Mouse (Mus musculus) forebrain, embryonic 10.5 days (tissue): Measurements from ENCODE around the gene Kifap3. TPM values are rescaled to one million over a fixed set of nuclear protein-coding genes. Genes with fewer than 3 reads are reported as not detected.

Experiments used
- DNase-seq: peaks from one replicate; pipeline ENCODE4 v3.0.0-alpha.2; 2017; ENCODE audit warnings: low spot score; ENCODE audit errors: extremely low spot score
- H3K27ac ChIP-seq: fragments of 300-500 bp; sonication (generic); 2 replicates; pipeline ENCODE4 v1.5.1; 2016; ENCODE audit warnings: mild to moderate bottlenecking
- H3K27me3 ChIP-seq: fragments of 300-500 bp; sonication (generic); 2 replicates; pipeline ENCODE4 v1.6.1; 2016; ENCODE audit warnings: mild to moderate bottlenecking; ENCODE audit not compliant: poor library complexity, severe bottlenecking
- H3K36me3 ChIP-seq: fragments of 300-500 bp; sonication (generic); replicated peaks from 2 replicates; pipeline ENCODE4 v1.6.1; 2016; ENCODE audit warnings: mild to moderate bottlenecking, moderate library complexity
- H3K4me1 ChIP-seq: fragments of 300-500 bp; sonication (generic); 2 replicates; pipeline ENCODE4 v1.6.1; 2016
- H3K4me3 ChIP-seq: fragments of 300-500 bp; sonication (generic); 2 replicates; pipeline ENCODE4 v1.5.1; 2016; ENCODE audit warnings: mild to moderate bottlenecking, moderate library complexity
- H3K9me3 ChIP-seq: fragments of 300-500 bp; sonication (generic); 2 replicates; pipeline ENCODE4 v1.6.1; 2016; ENCODE audit warnings: mild to moderate bottlenecking, moderate library complexity
- WGBS: fragments of 180-500 bp; shearing (Covaris S2); methylation state at CpG from one replicate; pipeline ENCODE4 v1.1.7; 2016; 5-methylcytosine and 5-hydroxymethylcytosine counted together
- polyA plus RNA-seq: library from polyadenylated mRNA; unstranded; fragments of >200 nt; fragmentation: Nextera tagmentation; extraction: Ambion mirVana; gene quantifications from 2 replicates; pipeline ENCODE4 v1.2.1, GENCODE M21; 2016

Gene Kifap3
- polyA plus RNA-seq, 1 experiment from 2014 or later: 29.1 TPM

DNA sequence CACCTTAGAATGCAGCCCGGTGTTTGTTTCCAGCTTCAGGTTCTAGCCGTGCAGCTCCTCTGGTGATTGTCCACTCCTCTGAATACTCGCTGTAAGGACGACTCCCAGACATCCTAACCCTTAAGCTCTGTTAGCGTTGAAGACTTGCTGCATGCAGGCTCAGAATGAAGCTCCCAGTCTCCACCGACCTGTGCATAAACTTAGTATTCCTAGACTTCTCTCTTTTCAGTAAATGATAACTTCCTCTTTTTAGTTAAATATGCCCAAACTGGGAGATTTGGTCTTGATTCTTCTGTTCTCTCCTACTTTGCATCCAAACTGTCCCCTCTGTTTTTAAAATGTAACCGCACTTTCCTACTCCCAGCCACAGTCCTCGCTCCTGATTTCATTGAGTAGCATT, 61.2 kb downstream of the Kifap3 start:
- H3K27ac ChIP-seq: no peak overlapping the region
- no peaks in the 10 kb centered on the region for H3K4me1 ChIP-seq
- no peaks in the 10 kb centered on the region for H3K9me3 ChIP-seq
- 92% methylated on average over 8 of the region's 8 CpGs for whole genome bisulfite sequencing
- H3K4me3 ChIP-seq: no peak overlapping the region
- DNase-seq: no peak
- H3K36me3 ChIP-seq: peaks cover 6% of the 10 kb centered on the region; the same call in 1 of the 2 replicates
- H3K27me3 ChIP-seq: no peaks in the 10 kb centered on the region

- peaks cover 6% of the 10 kb centered on the region; the same call in 1 of the 2 replicates for H3K36me3 ChIP-seq
- 76% methylated on average over 2 of the region's 2 CpGs for WGBS
- H3K4me1 ChIP-seq: no peaks in the 10 kb centered on the region
- H3K27me3 ChIP-seq: no peaks in the 10 kb centered on the region
- H3K27ac ChIP-seq: no peak overlapping the region
- H3K4me3 ChIP-seq: no peak overlapping the region
- no peak for DNase-seq
- no peaks in the 10 kb centered on the region for H3K9me3 ChIP-seq
Observed at GRCm38 (mm10) chr1:163842238-163842637, 62.9 kb downstream of the Kifap3 start.

DNA sequence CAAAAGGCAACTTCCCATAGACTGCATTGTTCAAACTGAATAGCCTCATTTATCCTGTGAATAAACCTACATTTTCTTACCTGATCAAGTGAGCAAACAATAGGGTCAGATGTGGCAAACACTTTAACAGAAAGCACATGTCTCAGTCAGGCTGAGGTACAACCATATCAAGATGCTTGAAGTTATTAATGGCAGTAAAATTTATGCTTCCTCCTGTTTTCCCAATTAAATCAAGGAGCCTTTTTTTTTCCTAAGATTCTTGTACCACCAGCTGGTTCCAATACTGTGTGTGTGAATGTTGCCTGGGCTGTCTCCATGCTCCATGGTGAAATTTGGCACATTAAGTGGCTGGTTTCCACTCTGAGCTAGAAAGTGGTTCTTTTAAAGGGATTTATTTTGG, 64.5 kb downstream of the Kifap3 start:
- H3K4me1 ChIP-seq: no peaks in the 10 kb centered on the region
- no peaks in the 10 kb centered on the region for H3K27me3 ChIP-seq
- H3K9me3 ChIP-seq: no peaks in the 10 kb centered on the region
- no peak overlapping the region for H3K27ac ChIP-seq
- H3K36me3 ChIP-seq: peaks cover 11% of the 10 kb centered on the region; the same call in 1 of the 2 replicates
- no peak overlapping the region for H3K4me3 ChIP-seq
- no peak for DNase-seq

GRCm38 (mm10) chr1:163852884-163853560, 73.6 kb downstream of the Kifap3 start:
- Histone ChIP-seq H3K9me3 (no peaks in the 10 kb centered on the region), H3K36me3 (peaks cover 20% of the 10 kb centered on the region), H3K27me3 (no peaks in the 10 kb centered on the region), H3K4me1 (peaks cover 6% of the 10 kb centered on the region; the same call in 1 of the 2 replicates), H3K27ac (no peak overlapping the region), H3K4me3 (no peak overlapping the region)
- WGBS: 59% methylated on average over 5 of the region's 5 CpGs
- peak; percentile 46 for DNase-seq

GRCm38 (mm10) chr1:163858420-163858819, 79.0 kb downstream of the Kifap3 start:
- H3K4me3 ChIP-seq: no peak overlapping the region
- DNase-seq: no peak
- peaks cover 36% of the 10 kb centered on the region for H3K36me3 ChIP-seq
- no peak overlapping the region for H3K27ac ChIP-seq
- no peaks in the 10 kb centered on the region for H3K9me3 ChIP-seq
- H3K4me1 ChIP-seq: no peaks in the 10 kb centered on the region; the same call in 1 of the 2 replicates
- WGBS: 92% methylated on average over 2 of the region's 2 CpGs
- H3K27me3 ChIP-seq: no peaks in the 10 kb centered on the region

GRCm38 (mm10) chr1:163861538-163861937, 82.2 kb downstream of the Kifap3 start:
- H3K4me3 ChIP-seq: no peak overlapping the region
- no peak for DNase-seq

DNA sequence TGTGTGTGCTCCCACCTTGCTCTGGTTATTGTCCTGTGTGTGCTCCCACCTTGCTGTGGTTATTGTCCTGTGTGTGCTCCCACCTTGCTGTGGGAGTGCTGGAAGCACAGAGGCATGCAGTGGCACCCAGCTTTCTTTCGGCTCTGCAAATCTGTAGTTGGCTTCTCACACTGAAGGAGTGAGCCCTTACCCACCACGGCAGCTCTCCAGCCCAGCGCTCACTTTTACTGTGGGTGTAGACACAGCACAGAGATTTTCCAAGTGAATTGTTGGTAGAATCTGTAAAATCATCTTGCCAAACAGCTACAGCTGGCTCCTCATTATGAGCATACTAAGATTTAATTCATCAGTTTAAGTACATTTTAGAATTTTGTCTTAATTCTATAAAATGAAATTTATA, 93.8 kb downstream of the Kifap3 start:
- Histone ChIP-seq H3K27ac (no peak overlapping the region), H3K9me3 (no peaks in the 10 kb centered on the region), H3K36me3 (no peaks in the 10 kb centered on the region; the same call in 1 of the 2 replicates), H3K4me1 (no peaks in the 10 kb centered on the region), H3K27me3 (no peaks in the 10 kb centered on the region), H3K4me3 (no peak overlapping the region)
- 89% methylated on average over 3 of the region's 3 CpGs for WGBS
- DNase-seq: no peak

More at GRCm38 (mm10) chr1:163861538-163861937, 82.2 kb downstream of the Kifap3 start:
- Histone ChIP-seq H3K36me3 (peaks cover 50% of the 10 kb centered on the region), H3K27me3 (no peaks in the 10 kb centered on the region), H3K27ac (no peak overlapping the region), H3K9me3 (no peaks in the 10 kb centered on the region), H3K4me1 (no peaks in the 10 kb centered on the region)

DNA sequence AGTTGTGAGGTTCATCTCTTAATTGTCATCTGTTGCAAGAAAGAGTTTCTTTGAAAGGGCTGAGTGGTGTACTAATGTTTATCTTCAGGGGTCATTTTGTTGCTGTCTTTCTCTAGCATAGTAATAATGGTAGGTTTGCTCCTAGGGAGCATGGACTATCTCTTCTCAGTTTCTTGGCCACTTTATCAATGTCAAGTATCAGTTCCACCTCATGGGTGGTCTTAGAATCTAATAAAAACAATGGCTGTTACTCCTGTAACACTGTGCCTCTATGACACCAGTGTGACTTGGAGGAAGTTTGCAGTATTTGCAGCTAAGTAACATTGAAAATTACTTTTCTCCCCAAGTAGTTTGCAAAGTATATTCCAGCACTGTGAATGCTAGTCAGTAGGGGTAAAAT, 110.2 kb downstream of the Kifap3 start:
- no peaks in the 10 kb centered on the region for H3K9me3 ChIP-seq
- no peak for DNase-seq
- H3K36me3 ChIP-seq: 0 out of 2 replicates have a peak, but pooled peaks cover 2% of the 10 kb centered on the region
- H3K4me1 ChIP-seq: no peaks in the 10 kb centered on the region
- no peak overlapping the region for H3K27ac ChIP-seq
- H3K27me3 ChIP-seq: no peaks in the 10 kb centered on the region
- H3K4me3 ChIP-seq: no peak overlapping the region

GRCm38 (mm10) chr1:163893294-163893693, 113.9 kb downstream of the Kifap3 start:
- 0 out of 2 replicates have a peak, but pooled peaks cover 2% of the 10 kb centered on the region for H3K36me3 ChIP-seq
- 91% methylated on average over 5 of the region's 5 CpGs for WGBS
- DNase-seq: no peak
- H3K27me3 ChIP-seq: no peaks in the 10 kb centered on the region
- H3K4me3 ChIP-seq: no peak overlapping the region
- H3K27ac ChIP-seq: no peak overlapping the region
- peaks cover 6% of the 10 kb centered on the region for H3K4me1 ChIP-seq
- no peaks in the 10 kb centered on the region for H3K9me3 ChIP-seq

- H3K27me3 ChIP-seq: no peaks in the 10 kb centered on the region
- no peak for DNase-seq
- no peaks in the 10 kb centered on the region for H3K9me3 ChIP-seq
- H3K27ac ChIP-seq: no peak overlapping the region
- H3K36me3 ChIP-seq: 0 out of 2 replicates have a peak, but pooled peaks cover 2% of the 10 kb centered on the region
- 89% methylated on average over 11 of the region's 11 CpGs for WGBS
- no peak overlapping the region for H3K4me3 ChIP-seq
- H3K4me1 ChIP-seq: peaks cover 10% of the 10 kb centered on the region
Observed at GRCm38 (mm10) chr1:163893774-163894527, 114.6 kb downstream of the Kifap3 start.

DNA sequence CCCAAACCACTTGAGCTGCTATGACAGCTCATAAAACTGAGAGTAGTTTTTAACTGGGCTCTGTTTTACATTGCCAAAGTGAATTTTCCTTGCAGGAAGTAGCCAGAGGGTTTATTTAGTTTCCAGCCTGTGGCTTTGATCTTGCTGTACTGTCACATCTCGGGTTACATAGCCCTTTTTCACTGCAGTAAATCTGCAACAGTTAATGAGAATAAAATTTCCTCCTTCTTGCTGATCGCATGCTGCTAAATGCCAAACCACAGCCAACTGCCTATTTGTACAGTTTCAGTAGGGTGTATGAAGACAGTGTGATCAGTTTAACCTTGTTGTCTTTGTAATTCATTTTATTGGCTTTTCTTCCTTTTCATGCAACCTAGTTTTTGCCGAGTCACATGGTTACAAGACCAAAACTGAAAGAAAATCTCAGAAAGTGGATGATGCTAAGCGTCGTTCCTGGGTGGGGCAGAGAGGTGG, 118.9 kb downstream of the Kifap3 start:
- H3K9me3 ChIP-seq: no peaks in the 10 kb centered on the region
- no peak for DNase-seq
- 78% methylated on average over 5 of the region's 5 CpGs for WGBS
- peaks cover 10% of the 10 kb centered on the region for H3K4me1 ChIP-seq
- no peaks in the 10 kb centered on the region for H3K36me3 ChIP-seq
- no peak overlapping the region for H3K27ac ChIP-seq
- H3K4me3 ChIP-seq: no peak overlapping the region
- no peaks in the 10 kb centered on the region for H3K27me3 ChIP-seq

DNA sequence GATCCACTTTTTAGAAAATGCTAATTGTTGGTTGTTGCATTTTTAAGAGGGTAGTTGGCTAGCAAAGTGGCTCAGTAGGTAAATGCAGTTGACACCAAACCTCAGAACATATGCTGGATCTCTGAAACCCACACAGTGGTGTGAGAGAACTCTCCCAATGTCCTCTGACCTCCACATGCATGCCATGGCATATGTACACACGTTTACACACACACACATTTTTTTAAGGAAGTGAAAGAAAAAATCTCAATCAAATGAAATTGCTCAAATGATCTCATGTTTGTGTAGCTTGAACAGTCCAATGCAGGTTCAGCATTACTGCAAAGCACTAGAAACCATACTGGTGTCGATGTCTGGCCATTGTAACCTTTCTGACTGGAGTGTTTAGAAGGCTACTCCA, 120.2 kb downstream of the Kifap3 start:
- H3K36me3 ChIP-seq: no peaks in the 10 kb centered on the region
- WGBS: 87% methylated on average over 2 of the region's 2 CpGs
- H3K9me3 ChIP-seq: no peaks in the 10 kb centered on the region
- H3K27ac ChIP-seq: no peak overlapping the region
- H3K4me1 ChIP-seq: peaks cover 10% of the 10 kb centered on the region
- H3K4me3 ChIP-seq: no peak overlapping the region
- DNase-seq: no peak
- no peaks in the 10 kb centered on the region for H3K27me3 ChIP-seq

DNA sequence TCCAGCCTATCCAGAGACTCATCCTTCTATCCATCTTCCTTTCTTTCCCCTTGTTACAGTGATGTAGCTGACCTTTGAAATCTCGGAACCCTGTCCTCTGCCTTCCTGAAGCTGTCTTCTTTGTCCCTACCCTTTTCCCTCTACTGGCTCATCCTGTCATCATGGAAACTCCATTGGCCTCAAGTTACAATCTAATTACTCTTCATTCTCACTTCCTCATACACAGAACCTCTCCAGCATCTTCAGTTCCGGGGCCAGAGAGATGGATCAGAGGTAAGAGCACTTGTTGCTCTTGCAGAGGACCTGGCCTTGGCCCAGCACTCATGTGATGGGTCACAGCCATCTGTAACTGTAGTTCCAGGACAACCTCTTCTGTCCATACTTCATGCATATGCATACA, 120.8 kb downstream of the Kifap3 start:
- H3K4me3 ChIP-seq: no peak overlapping the region
- H3K4me1 ChIP-seq: peaks cover 10% of the 10 kb centered on the region
- WGBS: 91% methylated on average over 2 of the region's 2 CpGs
- H3K9me3 ChIP-seq: no peaks in the 10 kb centered on the region
- no peaks in the 10 kb centered on the region for H3K27me3 ChIP-seq
- DNase-seq: no peak
- H3K36me3 ChIP-seq: no peaks in the 10 kb centered on the region
- no peak overlapping the region for H3K27ac ChIP-seq
